Mouse (Mus musculus) MEL (cell line): ENCODE measurements around the gene Ntn1. TPM values are rescaled to one million over a fixed set of nuclear protein-coding genes. Genes with fewer than 3 reads are reported as not detected.

Experiments used
- DNase-seq: peaks from one replicate; pipeline ENCODE4 v3.0.0; 2011; ENCODE audit warnings: low read depth, low spot score
- H3K27ac ChIP-seq: 2 replicates; pipeline ENCODE4 v1.5.1; 2012; ENCODE audit warnings: low read depth, mild to moderate bottlenecking, control low read depth, low read length, moderate library complexity; ENCODE audit not compliant: control insufficient read depth
- H3K27me3 ChIP-seq, 2 experiments: fragments of 150-350 bp in 1 of 2; sonication (generic) in 1 of 2; 2 replicates each; pipeline ENCODE4 v1.6.1; 2012; ENCODE audit warnings: low read length in 2 of 2, mild to moderate bottlenecking in 2 of 2, improper control_type of control experiment in 1 of 2, moderate library complexity in 1 of 2; ENCODE audit not compliant: insufficient read depth in 2 of 2, control insufficient read depth in 1 of 2
- H3K36me3 ChIP-seq, 2 experiments: 2 replicates each; pipeline ENCODE4 v1.6.1; 2012 to 2014; ENCODE audit warnings: low read length in 2 of 2, improper control_type of control experiment in 1 of 2, inconsistent platforms in 1 of 2, mild to moderate bottlenecking in 1 of 2; ENCODE audit not compliant: insufficient read depth in 2 of 2, control insufficient read depth in 1 of 2
- H3K4me1 ChIP-seq, 2 experiments: fragments of 150-350 bp in 1 of 2; sonication (generic) in 1 of 2; 2 replicates each; pipeline ENCODE4 v1.6.1; 2012; ENCODE audit warnings: low read length in 2 of 2, improper control_type of control experiment in 1 of 2, mild to moderate bottlenecking in 1 of 2; ENCODE audit not compliant: insufficient read depth in 2 of 2, control insufficient read depth in 1 of 2
- H3K4me3 ChIP-seq, 2 experiments: fragments of 150-350 bp in 1 of 2; sonication (generic) in 1 of 2; 2 replicates each; pipeline ENCODE4 v1.5.1; 2012; ENCODE audit warnings: low read depth in 2 of 2, low read length in 2 of 2, mild to moderate bottlenecking in 2 of 2, moderate library complexity in 2 of 2, control low read depth in 1 of 2, improper control_type of control experiment in 1 of 2; ENCODE audit not compliant: control insufficient read depth in 1 of 2, insufficient read depth in 1 of 2
- H3K79me2 ChIP-seq: 2 replicates; pipeline ENCODE4 v1.6.1; 2012; ENCODE audit warnings: mild to moderate bottlenecking, low read length, moderate library complexity; ENCODE audit not compliant: control insufficient read depth, poor library complexity, insufficient read depth
- H3K9ac ChIP-seq: 2 replicates; pipeline ENCODE4 v1.6.1; 2012; ENCODE audit warnings: low read depth, mild to moderate bottlenecking, control low read depth, low read length, moderate library complexity; ENCODE audit not compliant: control insufficient read depth, poor library complexity, severe bottlenecking
- H3K9me3 ChIP-seq: fragments of 150-350 bp; sonication (generic); replicated peaks from 2 replicates; pipeline ENCODE4 v1.6.1; 2012; ENCODE audit warnings: mild to moderate bottlenecking, low read length, improper control_type of control experiment, moderate library complexity; ENCODE audit not compliant: insufficient read depth
- CHD2 ChIP-seq: IDR thresholded peaks from 2 replicates; pipeline ENCODE4 v1.6.1; 2011; ENCODE audit warnings: low read length, improper control_type of control experiment
- E2F4 ChIP-seq: IDR thresholded peaks from 2 replicates; pipeline ENCODE4 v1.6.1; 2011; ENCODE audit warnings: low read depth, low read length, improper control_type of control experiment, borderline replicate concordance
- ETS1 ChIP-seq: IDR thresholded peaks from 2 replicates; pipeline ENCODE4 v1.6.1; 2012; ENCODE audit warnings: low read depth, mild to moderate bottlenecking, inconsistent platforms, low read length, improper control_type of control experiment, moderate library complexity
- GABPA ChIP-seq: IDR thresholded peaks from 2 replicates; pipeline ENCODE4 v1.6.1; 2012; ENCODE audit warnings: low read depth, mild to moderate bottlenecking, inconsistent platforms, low read length, improper control_type of control experiment, moderate library complexity
- GATA1 ChIP-seq: IDR thresholded peaks from 2 replicates; pipeline ENCODE4 v1.6.1; 2011; ENCODE audit warnings: low read depth, low read length, improper control_type of control experiment
- JUND ChIP-seq: IDR thresholded peaks from 2 replicates; pipeline ENCODE4 v1.6.1; 2011; ENCODE audit warnings: low read depth, mild to moderate bottlenecking, improper control_type of control experiment, low read length
- KAT2A ChIP-seq: conservative IDR thresholded peaks from 2 replicates; pipeline ENCODE4 v1.6.1; 2012; ENCODE audit warnings: low read depth, low read length, improper control_type of control experiment, inconsistent platforms
- MAFK ChIP-seq: IDR thresholded peaks from 2 replicates; pipeline ENCODE4 v1.6.1; 2011; ENCODE audit warnings: low read depth, mild to moderate bottlenecking, low read length, improper control_type of control experiment, borderline replicate concordance
- MAZ ChIP-seq: IDR thresholded peaks from 2 replicates; pipeline ENCODE4 v1.6.1; 2012; ENCODE audit warnings: low read depth, mild to moderate bottlenecking, inconsistent platforms, low read length, improper control_type of control experiment
- MEF2A ChIP-seq: IDR thresholded peaks from 2 replicates; pipeline ENCODE4 v1.6.1; 2014; ENCODE audit warnings: low read depth, mild to moderate bottlenecking, inconsistent platforms, low read length, improper control_type of control experiment; ENCODE audit not compliant: poor library complexity, insufficient replicate concordance, severe bottlenecking; ENCODE audit errors: extremely low read depth
- MXI1 ChIP-seq: IDR thresholded peaks from 2 replicates; pipeline ENCODE4 v1.6.1; 2011; ENCODE audit warnings: mild to moderate bottlenecking, low read depth, low read length, improper control_type of control experiment
- MYB ChIP-seq: IDR thresholded peaks from 2 replicates; pipeline ENCODE4 v1.6.1; 2011; ENCODE audit warnings: mild to moderate bottlenecking, low read depth, low read length, improper control_type of control experiment
- MYC ChIP-seq: IDR thresholded peaks from 2 replicates; pipeline ENCODE4 v1.6.1; 2011; ENCODE audit warnings: low read depth, mild to moderate bottlenecking, low read length, improper control_type of control experiment, moderate library complexity
- NRF1 ChIP-seq: IDR thresholded peaks from 2 replicates; pipeline ENCODE4 v1.6.1; 2014; ENCODE audit warnings: low read depth, mild to moderate bottlenecking, inconsistent platforms, low read length, improper control_type of control experiment, moderate library complexity; ENCODE audit not compliant: poor library complexity, insufficient read depth, severe bottlenecking
- POLR2AphosphoS5 ChIP-seq: IDR thresholded peaks from 2 replicates; pipeline ENCODE4 v1.6.1; 2012; ENCODE audit warnings: low read depth, borderline replicate concordance, mild to moderate bottlenecking, inconsistent platforms, low read length, moderate library complexity, mixed read lengths
- RAD21 ChIP-seq: IDR thresholded peaks from 2 replicates; pipeline ENCODE4 v1.6.1; 2011; ENCODE audit warnings: mild to moderate bottlenecking, low read depth, low read length, improper control_type of control experiment
- SIN3A ChIP-seq: IDR thresholded peaks from 2 replicates; pipeline ENCODE4 v1.6.1; 2012; ENCODE audit warnings: low read length, improper control_type of control experiment, inconsistent platforms
- SMC3 ChIP-seq: IDR thresholded peaks from 2 replicates; pipeline ENCODE4 v1.6.1; 2011; ENCODE audit warnings: low read depth, low read length, improper control_type of control experiment
- UBTF ChIP-seq: IDR thresholded peaks from 2 replicates; pipeline ENCODE4 v1.6.1; 2012; ENCODE audit warnings: low read depth, mild to moderate bottlenecking, inconsistent platforms, low read length, improper control_type of control experiment, moderate library complexity, borderline replicate concordance; ENCODE audit not compliant: insufficient read depth
- USF2 ChIP-seq, 2 experiments: IDR thresholded peaks; 2 replicates each; pipeline ENCODE4 v1.6.1; 2011 to 2012; ENCODE audit warnings: improper control_type of control experiment in 2 of 2, low read length in 2 of 2, borderline replicate concordance in 1 of 2, inconsistent platforms in 1 of 2, low read depth in 1 of 2, mild to moderate bottlenecking in 1 of 2; ENCODE audit not compliant: insufficient read depth in 1 of 2
- polyA plus RNA-seq, 2 experiments: library from polyadenylated mRNA; stranded (reverse) in 1 of 2; unstranded in 1 of 2; fragments of >175 nt in 1 of 2; fragments of >200 nt in 1 of 2; gene quantifications; 2 replicates each; pipeline versions ENCODE4 v1.2.1 to v1.2.4; 2012; ENCODE audit warnings: low replicate concordance in 2 of 2, low read depth in 1 of 2; ENCODE audit not compliant: insufficient read length in 2 of 2, insufficient read depth in 1 of 2, missing spikeins in 1 of 2
- total RNA-seq: library from RNA; depleted of rRNA; stranded (reverse); fragments of 300-350 nt; gene quantifications from 2 replicates; pipeline ENCODE4 v1.2.3, GENCODE M21; 2012

Ntn1 gene
- total and polyA plus RNA-seq, 3 experiments: not detected

- H3K4me3 ChIP-seq: no peak overlapping the region
- H3K36me3 ChIP-seq: no peaks in the 10 kb centered on the region
- no peak overlapping the region for H3K27ac ChIP-seq
- no peaks in the 10 kb centered on the region for H3K9me3 ChIP-seq
- no peak for DNase-seq
- no peak overlapping the region for H3K9ac ChIP-seq
- TF ChIP-seq CHD2: no peak
- no peak for TF ChIP-seq JUND
- no peak for TF ChIP-seq RAD21
- TF ChIP-seq UBTF: no peak
- no peak for TF ChIP-seq SMC3
- no peak for TF ChIP-seq MYB
- no peak for TF ChIP-seq MAZ
- TF ChIP-seq USF2 (IDR thresholded peaks at IDR 0.05; ENCODE audit: borderline replicate concordance in 1 of 2, insufficient read depth in 1 of 2, low read depth in 1 of 2, low read length in 2 of 2): no peak
- TF ChIP-seq MYC: no peak
- TF ChIP-seq MEF2A: no peak
- TF ChIP-seq ETS1: no peak
- no peak for TF ChIP-seq SIN3A
- TF ChIP-seq GATA1: no peak
- no peak for TF ChIP-seq GABPA
- no peak for TF ChIP-seq MXI1
- no peak for TF ChIP-seq KAT2A
- TF ChIP-seq POLR2AphosphoS5: no peak
- TF ChIP-seq E2F4: no peak
- TF ChIP-seq MAFK: no peak
- TF ChIP-seq, all 39 proteins: peak for 0
- Histone ChIP-seq H3K4me1 (peaks cover 0 to 5% of the 10 kb centered on the region in 2 experiments; a peak in 2 of 4 replicates), H3K79me2 (no peaks in the 10 kb centered on the region), H3K27me3 (no peaks in the 10 kb centered on the region)
These were observed 196.2 kb downstream of the Ntn1 start for GRCm38 (mm10) chr11:68204407-68204806.

GRCm38 (mm10) chr11:68203658-68204315 is 196.8 kb downstream of the Ntn1 start:
- no peak for TF ChIP-seq NRF1
- Histone ChIP-seq H3K9me3 (no peaks in the 10 kb centered on the region), H3K36me3 (no peaks in the 10 kb centered on the region), H3K27ac (no peak overlapping the region), H3K79me2 (no peaks in the 10 kb centered on the region), H3K9ac (no peak overlapping the region), H3K27me3 (no peaks in the 10 kb centered on the region), H3K4me3 (no peak overlapping the region), H3K4me1 (peaks cover 0 to 5% of the 10 kb centered on the region in 2 experiments; a peak in 2 of 4 replicates)
- peak; percentile 8 for DNase-seq
